Mouse (Mus musculus): ENCODE data around the gene Hs6st1.

DNA sequence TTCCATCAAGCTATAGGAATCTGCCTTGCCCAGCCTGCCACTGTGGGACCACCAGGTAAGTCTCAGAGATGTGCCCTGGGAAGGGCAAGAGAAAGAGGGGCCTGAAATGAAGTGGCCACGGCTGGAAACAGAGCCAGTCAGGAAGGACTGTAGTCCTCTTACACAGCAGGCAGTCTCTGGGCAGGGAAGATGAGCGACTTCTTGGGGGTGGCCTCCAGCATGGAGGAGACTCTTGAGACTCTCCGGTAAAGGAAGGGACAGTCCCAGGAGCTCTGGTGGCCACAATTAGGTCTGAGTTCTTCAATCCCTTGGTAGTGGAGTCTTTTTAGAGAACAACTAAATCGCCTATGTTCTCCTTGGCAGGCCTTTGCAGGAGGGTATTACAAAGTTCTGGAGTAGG is 4.0 kb upstream of the Hs6st1 start:
- TF ChIP-seq CTCF (IDR thresholded peaks at IDR 0.05; ENCODE audit: low read depth, low read length) (no peak), EP300 (IDR thresholded peaks at IDR 0.05; ENCODE audit: insufficient read depth, low read depth, low read length) (no peak), POLR2A (IDR thresholded peaks at IDR 0.05; ENCODE audit: insufficient read depth, low read length) (no peak)

All from ES-Bruce4 (cell line).